Mouse (Mus musculus): Measurements from ENCODE around the gene 4921536K21Rik.

The 4921536K21Rik gene

DNA sequence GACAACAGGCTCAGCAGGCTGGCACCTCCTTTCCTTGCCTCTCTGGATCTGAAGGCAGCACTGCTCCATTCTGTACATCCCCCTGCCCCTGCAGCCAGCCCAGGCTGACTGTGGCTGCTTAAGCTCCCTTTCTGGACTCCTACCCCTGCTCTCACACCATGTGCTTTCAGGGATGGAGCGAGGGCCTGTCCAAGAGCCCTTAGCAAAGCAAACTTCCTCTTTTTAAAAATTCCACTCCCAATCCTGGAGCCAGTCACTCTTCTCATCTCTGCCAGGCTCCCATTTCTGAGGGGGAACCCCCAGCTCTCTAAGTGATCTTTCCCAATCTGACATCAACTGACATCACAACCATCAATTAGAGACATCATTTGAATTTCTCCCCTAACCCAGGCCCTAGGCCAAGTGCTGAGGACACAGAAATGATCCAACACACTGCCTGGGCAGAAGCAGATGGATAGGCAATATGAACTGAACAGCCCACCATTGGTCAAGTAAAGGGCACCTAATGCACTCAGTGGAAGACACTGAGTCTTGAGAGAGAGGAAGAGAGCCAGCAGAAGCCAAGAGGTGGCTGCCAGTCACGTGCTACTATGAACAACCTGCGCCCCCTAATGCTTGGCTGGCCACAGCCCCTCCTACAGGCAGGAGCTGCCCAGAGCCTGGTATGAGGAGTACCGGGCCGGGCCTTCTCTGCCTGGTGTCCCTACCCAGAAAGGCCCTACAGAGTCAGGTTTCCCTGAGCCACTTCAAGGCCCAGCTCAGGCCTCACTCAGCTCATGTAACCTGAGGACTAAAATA, 15.8 kb upstream of the 4921536K21Rik start:
- no peak for DNase-seq

- DNase-seq: no peak
Observed at GRCm38 (mm10) chr11:3909236-3909635, 14.3 kb upstream of the 4921536K21Rik start.

GRCm38 (mm10) chr11:3905446-3905845, 10.5 kb upstream of the 4921536K21Rik start:
- DNase-seq: no peak

DNA sequence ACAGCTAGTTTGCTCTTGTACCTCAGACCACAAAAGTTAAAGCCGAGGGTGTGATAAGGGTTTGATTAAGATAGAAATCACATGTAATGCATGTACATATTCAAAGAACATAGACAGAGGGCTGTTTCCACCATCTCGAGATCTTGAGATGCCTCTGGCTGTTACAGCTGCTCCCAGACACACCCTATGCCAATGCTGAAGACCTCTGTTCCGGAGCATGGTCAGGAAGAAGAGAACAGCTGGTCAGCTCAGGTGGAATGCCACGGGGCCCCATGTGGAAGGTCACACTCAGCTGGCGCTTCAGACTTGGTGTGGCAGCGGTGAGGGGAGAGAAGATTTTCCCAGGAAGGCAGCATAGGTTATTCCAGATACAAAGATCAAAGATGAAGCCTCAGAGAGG, 9.8 kb upstream of the 4921536K21Rik start:
- no peak for DNase-seq

DNA sequence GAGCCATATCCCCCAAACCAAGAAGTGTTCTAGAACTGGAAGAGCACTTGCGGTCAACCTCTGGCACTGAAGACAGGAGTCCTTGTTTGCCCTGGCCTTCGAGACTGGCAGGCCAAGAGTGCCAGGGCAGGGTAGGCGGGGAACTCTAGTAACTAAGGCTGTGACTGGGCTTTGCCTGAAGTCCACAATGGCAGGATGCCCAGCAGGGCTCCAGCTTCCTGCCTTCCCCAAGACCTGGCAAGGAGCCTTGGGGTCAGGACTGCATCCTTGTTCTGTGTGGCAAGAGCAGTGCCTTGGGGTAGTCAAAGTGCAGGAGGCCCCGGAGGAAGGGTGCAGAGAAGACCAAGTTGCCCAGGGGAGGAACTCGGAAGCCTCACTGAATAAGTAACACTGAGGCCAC, 8.1 kb upstream of the 4921536K21Rik start:
- no peak for DNase-seq

GRCm38 (mm10) chr11:3902516-3902915, 7.6 kb upstream of the 4921536K21Rik start:
- no peak for DNase-seq

DNA sequence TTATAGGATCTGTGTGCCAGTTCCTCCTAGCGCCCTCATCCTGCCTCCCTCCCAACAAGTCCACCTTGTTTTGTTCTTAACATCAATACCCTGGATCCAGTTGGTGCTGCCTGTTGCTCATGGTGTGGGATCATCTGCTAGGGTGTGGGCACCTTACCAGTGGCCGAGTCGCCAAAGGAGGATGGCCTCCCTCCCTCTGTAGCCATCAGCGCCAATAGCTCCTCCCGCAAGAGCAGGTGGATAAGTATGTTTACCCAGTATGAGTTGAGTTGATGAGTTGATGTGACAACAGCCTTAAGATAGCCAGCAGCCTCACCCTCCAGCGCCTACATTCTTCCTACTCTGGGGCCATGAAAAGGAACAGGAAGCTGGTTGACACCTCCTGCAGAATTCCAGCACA, 5.4 kb upstream of the 4921536K21Rik start:
- no peak for DNase-seq

GRCm38 (mm10) chr11:3895933-3896332, 1.0 kb upstream of the 4921536K21Rik start:
- no peak for DNase-seq

DNA sequence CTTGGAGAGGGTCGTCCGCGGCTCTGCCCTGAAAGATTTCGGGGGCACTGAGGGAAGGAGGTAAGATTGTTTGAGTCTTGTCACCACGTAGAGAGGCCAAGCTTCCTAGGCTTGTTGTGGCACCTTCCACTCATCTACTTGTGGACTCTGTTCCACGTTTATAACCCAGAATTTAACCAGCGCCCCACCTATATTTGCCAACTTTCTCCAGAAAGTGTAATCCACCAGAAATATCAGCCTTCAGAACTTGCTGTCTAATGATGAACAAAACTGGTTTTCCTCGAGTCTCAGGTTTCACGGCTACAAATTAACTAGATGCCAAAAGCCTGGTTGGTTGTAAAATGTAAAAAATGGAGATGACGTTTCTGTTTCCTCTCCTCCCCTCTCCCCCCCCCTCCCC, 560 bp upstream of the 4921536K21Rik start:
- DNase-seq: no peak

- DNase-seq: no peak
Observed at GRCm38 (mm10) chr11:3893970-3894369, 928 bp downstream of the 4921536K21Rik start.

DNA sequence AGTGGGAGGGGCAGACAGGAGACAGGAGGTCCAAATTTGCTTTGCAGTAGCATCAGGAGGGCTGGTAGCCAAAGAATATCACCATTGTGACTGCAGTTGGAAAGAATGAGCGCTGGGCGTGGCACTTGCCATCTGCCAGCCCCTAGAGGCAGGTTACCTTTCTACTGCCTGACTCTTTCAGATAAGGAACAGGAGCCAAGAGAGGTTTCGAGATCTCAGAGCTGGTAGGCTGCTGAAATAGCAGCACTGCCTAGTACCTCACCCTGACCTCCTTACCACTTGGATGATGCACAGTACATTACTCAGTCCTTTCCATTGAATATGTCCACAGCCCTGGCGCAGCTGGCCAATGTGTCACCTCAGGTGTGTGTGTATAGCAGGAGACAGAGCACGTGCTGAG, 7.6 kb downstream of the 4921536K21Rik start:
- DNase-seq: no peak

DNA sequence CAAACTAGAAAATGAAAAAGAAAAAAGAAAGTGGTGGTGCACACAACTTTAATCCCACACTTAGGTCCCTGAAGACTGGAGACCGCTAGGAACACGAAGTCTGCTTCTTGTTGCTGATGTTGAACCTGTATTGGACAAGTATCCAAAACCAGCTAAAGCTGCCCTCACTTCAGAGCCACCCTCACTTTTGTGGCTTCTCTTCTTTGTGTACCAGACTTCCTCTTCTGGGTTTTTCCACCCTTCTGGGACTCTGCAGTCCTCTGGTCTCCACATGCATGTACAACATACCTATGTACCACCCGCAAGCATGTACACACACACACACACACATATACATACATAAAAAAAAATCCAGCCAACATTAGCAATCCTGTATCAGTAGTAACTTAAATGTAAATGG, 11.2 kb downstream of the 4921536K21Rik start:
- no peak for DNase-seq

GRCm38 (mm10) chr11:3879836-3880235, 15.1 kb downstream of the 4921536K21Rik start:
- DNase-seq: peak; percentile 23 to 35

DNA sequence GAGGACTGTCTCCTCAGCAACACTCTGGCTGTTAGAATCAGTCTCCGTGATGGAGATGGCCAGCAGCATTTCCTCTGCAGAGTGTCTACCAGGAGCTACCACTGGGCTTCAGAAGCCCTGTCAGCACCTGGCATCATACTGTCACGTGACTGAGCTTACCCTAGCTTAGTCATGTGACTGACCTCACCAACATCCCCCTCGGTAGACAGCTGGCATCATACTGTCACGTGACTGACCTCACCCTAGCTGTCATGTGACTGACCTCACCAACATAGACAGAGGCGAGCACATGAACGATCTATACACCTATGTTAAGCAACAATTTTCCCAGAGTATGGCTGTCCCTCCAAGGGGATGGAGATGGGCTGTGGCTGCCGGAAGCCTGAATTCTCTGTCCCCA, 16.2 kb downstream of the 4921536K21Rik start:
- DNase-seq: no peak

- DNase-seq: no peak
Observed at GRCm38 (mm10) chr11:3876419-3876818, 18.5 kb downstream of the 4921536K21Rik start.

GRCm38 (mm10) chr11:3864343-3864742, 30.6 kb downstream of the 4921536K21Rik start:
- no peak for DNase-seq

- DNase-seq: peak; percentile 31 to 39
Observed at GRCm38 (mm10) chr11:3863454-3864112, 31.3 kb downstream of the 4921536K21Rik start, which contains the start of gene Osbp2. Gene Osbp2 (minus strand): TSS chr11:3863903.

DNA sequence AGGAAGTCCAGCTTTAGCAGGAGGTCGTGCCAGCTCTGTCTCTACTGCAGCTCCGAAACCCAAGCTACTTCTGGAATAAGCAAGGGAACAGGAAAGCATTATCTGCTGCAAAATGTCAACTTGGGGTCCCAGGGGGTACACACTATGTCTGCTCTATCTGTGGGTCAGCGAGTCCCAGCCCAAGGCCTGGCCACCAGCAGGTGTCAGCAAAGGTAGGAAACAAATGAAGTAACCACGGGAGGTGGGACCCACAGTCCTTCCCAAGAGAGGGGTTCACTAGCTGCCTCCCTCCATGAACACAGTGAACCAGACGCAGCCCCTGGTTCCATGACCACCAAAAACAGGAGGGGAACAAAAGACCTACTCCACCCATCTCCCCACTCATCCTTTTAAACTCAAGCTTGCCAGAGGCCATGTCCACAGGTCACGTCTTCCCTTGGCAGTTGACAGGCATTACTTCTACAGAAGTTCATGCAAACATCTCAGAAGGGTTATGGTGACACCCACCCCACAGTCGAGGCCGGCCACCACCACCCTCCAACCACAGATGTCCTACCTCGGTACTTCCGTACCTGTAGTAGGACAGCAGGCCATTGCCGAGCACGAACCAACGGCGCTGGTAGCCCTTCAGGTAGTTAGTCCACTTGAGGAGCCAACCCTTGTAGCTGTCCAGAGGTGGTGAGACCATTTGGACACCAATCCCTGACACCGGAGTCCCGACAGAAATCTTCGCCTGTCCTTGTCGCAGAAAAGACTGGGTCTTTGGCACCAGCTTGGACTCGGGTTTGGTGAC, 32.0 kb downstream of the 4921536K21Rik start:
- DNase-seq: no peak

GRCm38 (mm10) chr11:3860361-3860760, 34.5 kb downstream of the 4921536K21Rik start:
- DNase-seq: no peak

GRCm38 (mm10) chr11:3859778-3860177, 35.1 kb downstream of the 4921536K21Rik start:
- no peak for DNase-seq

- DNase-seq: no peak
Observed at GRCm38 (mm10) chr11:3857902-3858301, 37.0 kb downstream of the 4921536K21Rik start.

DNA sequence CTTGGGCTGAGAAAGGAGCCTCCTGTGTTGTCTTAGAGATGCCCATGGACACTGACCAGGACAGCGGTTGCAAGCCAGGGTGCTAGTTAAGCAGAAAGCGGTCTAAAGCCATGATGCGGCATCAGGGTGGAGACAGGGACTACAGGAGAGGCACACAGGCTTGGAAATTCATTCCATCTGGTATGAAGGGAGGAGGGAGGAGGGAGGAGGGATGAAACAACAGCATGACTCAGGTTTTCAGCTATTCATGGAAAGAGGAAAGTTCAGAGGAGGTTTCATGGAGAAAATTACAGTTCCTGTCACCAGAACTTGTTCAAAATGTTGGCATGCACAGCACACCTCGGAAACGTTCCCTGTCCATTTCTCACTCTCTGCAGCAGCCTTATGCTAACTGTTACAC, 39.1 kb downstream of the 4921536K21Rik start:
- DNase-seq: no peak

DNA sequence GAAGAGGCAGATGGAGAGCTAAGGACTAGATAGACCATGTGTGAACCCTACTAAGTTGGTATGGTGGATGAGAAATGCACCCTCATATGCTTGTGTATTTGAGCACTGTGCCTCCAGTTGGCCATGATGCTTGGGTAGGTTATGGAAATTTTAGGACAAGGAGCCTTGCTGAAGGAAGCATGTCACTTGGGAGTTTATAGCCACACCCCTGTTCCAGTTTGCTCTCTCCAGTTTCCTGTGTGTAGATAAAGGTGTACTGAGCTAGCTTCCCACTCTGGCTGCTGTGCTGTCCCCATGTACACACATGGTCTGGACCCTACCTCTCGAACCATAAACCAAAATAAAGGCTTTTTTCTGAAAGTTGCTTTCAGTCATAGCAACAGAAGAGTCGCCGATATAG, 40.7 kb downstream of the 4921536K21Rik start:
- no peak for DNase-seq

Data from thymus, adult 18-20 months (tissue).